Mouse (Mus musculus): ENCODE data around the gene Lgals2. TPM values are rescaled to one million over a fixed set of nuclear protein-coding genes. Genes with fewer than 3 reads are reported as not detected.
A peak's percentile ranks its signal among the peaks of the same experiment; 100 is the strongest.

The Lgals2 gene
- polyA plus RNA-seq (2015; fragmentation: Nextera tagmentation; extraction: Ambion mirVana), result 1.0 TPM in 2 replicates

DNA sequence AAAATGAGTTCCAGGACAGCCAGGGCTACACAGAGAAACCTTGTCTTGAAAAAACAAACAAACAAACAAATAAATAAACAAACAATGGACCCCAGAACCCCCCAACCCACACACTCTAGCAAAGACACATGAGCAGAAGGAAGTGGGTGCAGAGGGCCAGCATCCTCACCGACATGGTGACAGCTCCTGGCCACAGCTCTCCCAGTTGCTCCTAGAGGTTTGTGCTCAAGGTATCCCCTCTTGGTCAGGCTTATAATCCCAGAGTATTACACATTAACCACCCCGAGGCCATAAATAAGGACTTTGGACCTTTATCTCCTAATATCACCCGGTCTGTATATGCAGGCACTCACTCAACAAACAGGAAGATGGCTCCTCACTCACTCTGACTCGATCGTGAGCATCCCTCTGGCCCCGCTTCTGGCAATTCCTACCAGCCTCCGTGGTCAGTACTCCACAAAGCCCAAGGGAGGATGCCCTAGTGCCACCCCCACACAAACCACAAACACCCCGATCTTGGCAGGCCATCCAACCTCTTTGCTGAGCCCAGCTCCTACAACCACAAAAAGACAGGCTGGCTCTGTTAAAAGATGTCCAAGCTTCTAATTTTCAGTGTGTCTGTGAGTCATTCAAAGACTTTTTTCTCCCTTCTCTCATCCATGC lies at the start of gene Lgals2:
TSS of gene Lgals2 (minus strand) at position 227 of the 663 bp plus-strand sequence.
- Histone ChIP-seq H3K27ac (replicated peaks) (no peak within 1 kb of the TSS), H3K27me3 (no peaks in the 10 kb centered on the region), H3K4me2 (replicated peaks) (no peak within 1 kb of the TSS), H3K9me3 (replicated peaks) (no peaks in the 10 kb centered on the region), H3K9ac (no peak within 1 kb of the TSS), H3K4me1 (peaks cover 14% of the 10 kb centered on the region), H3K36me3 (no peaks in the 10 kb centered on the region), H3K4me3 (replicated peaks) (no peak within 1 kb of the TSS)
- ATAC-seq (ENCODE audit: insufficient number of reproducible peaks, low FRiP score, low TSS enrichment, low read depth), result no peak
- 67% methylated on average over 8 of the region's 8 CpGs for WGBS

DNA sequence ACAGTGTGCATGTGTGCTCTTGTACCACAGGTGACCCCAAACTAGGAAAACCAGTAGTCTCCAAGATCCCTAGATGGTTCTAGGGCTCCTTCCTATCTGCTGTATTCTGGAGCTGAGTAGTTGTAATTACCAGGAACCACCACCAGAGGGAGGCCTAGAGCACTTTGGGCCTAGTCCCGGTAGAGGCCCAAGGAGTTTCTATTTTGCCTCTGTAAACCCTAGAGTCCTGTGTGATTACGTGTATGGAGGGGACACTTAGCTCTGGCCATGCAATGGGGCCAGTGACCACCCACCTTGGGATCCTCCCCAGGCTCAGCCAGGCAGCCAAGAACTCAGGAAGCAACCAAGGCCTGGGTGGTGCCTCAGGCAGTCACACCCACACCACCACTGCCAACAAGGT lies 47.9 kb upstream of the Lgals2 start:
- WGBS, result 6% methylated on average over 2 of the region's 2 CpGs
- 0 out of 2 replicates have a peak, but pooled peaks have one; percentile 4 for ATAC-seq (ENCODE audit: insufficient number of reproducible peaks, low FRiP score, low TSS enrichment, low read depth)
- no peak overlapping the region for H3K9ac ChIP-seq
- no peaks in the 10 kb centered on the region for H3K9me3 ChIP-seq (replicated peaks)
- peaks cover 40% of the 10 kb centered on the region for H3K4me1 ChIP-seq
- no peak overlapping the region for H3K4me2 ChIP-seq (replicated peaks)
- H3K27ac ChIP-seq (replicated peaks), result no peak overlapping the region
- H3K4me3 ChIP-seq (replicated peaks), result no peak overlapping the region
- H3K36me3 ChIP-seq, result peaks cover 50% of the 10 kb centered on the region
- no peaks in the 10 kb centered on the region for H3K27me3 ChIP-seq

DNA sequence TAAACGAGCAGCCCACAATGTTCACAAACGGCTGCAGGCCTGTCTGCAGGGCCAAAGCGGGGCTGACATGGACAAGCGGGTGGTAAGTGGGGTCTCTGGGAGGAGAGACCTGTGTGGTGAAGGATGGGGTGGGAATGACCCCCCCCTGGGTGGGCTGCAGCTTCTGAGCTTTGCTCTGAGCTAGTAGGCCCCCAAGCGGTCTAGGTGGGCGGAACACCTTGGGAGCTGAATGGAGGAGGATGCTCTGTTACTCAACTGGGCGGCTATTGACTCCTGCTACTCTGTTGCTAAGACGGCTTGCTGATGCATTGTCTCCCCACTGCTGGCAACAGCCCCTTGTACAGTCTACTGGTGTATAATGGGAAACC lies 46.1 kb upstream of the Lgals2 start:
- Histone ChIP-seq H3K9ac (peak overlapping the region; percentile 71), H3K36me3 (peaks cover 32% of the 10 kb centered on the region), H3K4me3 (replicated peaks) (peak overlapping the region; percentile 76), H3K9me3 (replicated peaks) (no peaks in the 10 kb centered on the region), H3K4me1 (peaks cover 55% of the 10 kb centered on the region), H3K4me2 (replicated peaks) (peak overlapping the region; percentile 65), H3K27ac (replicated peaks) (peak overlapping the region; percentile 86), H3K27me3 (no peaks in the 10 kb centered on the region)
- WGBS, result 37% methylated on average over 8 of the region's 8 CpGs
- no peak for ATAC-seq (ENCODE audit: insufficient number of reproducible peaks, low FRiP score, low TSS enrichment, low read depth)

GRCm38 (mm10) chr15:78900585-78901421 lies 45.5 kb upstream of the Lgals2 start:
- peak overlapping the region; percentile 65 for H3K4me2 ChIP-seq (replicated peaks)
- 0 out of 2 replicates have a peak, but pooled peaks have one; percentile 13 for ATAC-seq (ENCODE audit: insufficient number of reproducible peaks, low FRiP score, low TSS enrichment, low read depth)
- peaks cover 62% of the 10 kb centered on the region for H3K4me1 ChIP-seq
- no peaks in the 10 kb centered on the region for H3K27me3 ChIP-seq
- 11% methylated on average over 18 of the region's 18 CpGs for WGBS
- peak overlapping the region; percentile 86 for H3K27ac ChIP-seq (replicated peaks)
- peaks cover 27% of the 10 kb centered on the region for H3K36me3 ChIP-seq
- H3K9ac ChIP-seq, result peak overlapping the region; percentile 71
- H3K4me3 ChIP-seq (replicated peaks), result peak overlapping the region; percentile 76
- H3K9me3 ChIP-seq (replicated peaks), result no peaks in the 10 kb centered on the region

DNA sequence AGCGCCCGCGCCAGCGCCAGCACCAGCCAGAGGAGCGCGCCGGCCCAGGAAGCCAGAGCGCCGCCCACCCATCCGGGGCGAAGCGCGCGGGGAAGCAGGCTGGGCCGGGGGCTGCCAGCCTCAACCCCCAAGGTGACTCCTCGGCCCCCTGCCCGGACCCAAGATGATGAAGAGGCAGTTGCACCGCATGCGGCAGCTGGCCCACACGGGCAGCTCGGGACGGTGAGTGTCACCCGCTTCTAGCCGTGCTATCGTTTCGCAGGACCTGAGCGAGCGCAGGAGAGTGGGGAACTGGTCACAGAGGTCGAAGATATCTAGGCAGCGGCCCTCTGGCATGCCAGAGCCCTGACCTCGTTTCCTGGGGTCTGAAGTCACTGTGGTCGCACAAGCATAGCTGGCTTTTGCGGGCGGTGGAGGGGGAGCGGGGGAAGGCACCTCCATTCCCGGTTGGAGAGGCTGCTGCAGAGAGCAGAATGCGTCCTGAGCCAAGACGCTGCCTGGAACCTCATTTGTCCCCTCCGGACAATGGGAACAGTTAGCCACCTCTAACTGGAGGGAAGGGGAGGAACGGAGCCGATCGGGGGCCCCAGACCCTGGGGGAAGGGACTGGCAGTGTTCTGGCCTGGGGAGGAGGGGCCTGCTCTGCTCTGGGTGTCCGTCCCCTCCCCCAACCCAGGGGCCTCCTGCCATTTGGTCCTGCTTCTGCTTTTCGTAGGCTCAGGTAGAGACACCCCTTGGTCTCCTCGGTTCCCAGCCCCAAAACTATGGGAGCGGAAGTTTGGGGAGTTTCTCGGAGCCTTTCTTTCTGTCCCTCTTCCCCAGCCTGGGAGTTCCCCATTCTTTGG lies 44.6 kb upstream of the Lgals2 start, which contains the start of gene Sh3bp1:
TSS of gene Sh3bp1 (plus strand) at position 29 of the 845 bp plus-strand sequence.
- Histone ChIP-seq H3K4me2 (replicated peaks) (peak within 1 kb of the TSS; percentile 65), H3K27ac (replicated peaks) (peak within 1 kb of the TSS; percentile 86), H3K9me3 (replicated peaks) (no peaks in the 10 kb centered on the region), H3K4me3 (replicated peaks) (peak within 1 kb of the TSS; percentile 76), H3K36me3 (peaks cover 20% of the 10 kb centered on the region), H3K9ac (peak within 1 kb of the TSS; percentile 71), H3K4me1 (peaks cover 69% of the 10 kb centered on the region), H3K27me3 (no peaks in the 10 kb centered on the region)
- 1% methylated on average over 47 of the region's 47 CpGs for WGBS
- ATAC-seq (ENCODE audit: insufficient number of reproducible peaks, low FRiP score, low TSS enrichment, low read depth), result peak; percentile 64

GRCm38 (mm10) chr15:78899409-78899739 lies 44.0 kb upstream of the Lgals2 start, which contains the start of gene Gm49510:
Gene Gm49510, plus strand, starts transcription at chr15:78899667.
- H3K36me3 ChIP-seq, result peaks cover 18% of the 10 kb centered on the region
- H3K4me2 ChIP-seq (replicated peaks), result peak within 1 kb of the TSS; percentile 65
- H3K27ac ChIP-seq (replicated peaks), result peak within 1 kb of the TSS; percentile 86
- WGBS, result 2% methylated on average over 19 of the region's 20 CpGs
- peak within 1 kb of the TSS; percentile 76 for H3K4me3 ChIP-seq (replicated peaks)
- H3K4me1 ChIP-seq, result peaks cover 75% of the 10 kb centered on the region
- no peaks in the 10 kb centered on the region for H3K9me3 ChIP-seq (replicated peaks)
- ATAC-seq (ENCODE audit: insufficient number of reproducible peaks, low FRiP score, low TSS enrichment, low read depth), result no peak
- H3K9ac ChIP-seq, result peak within 1 kb of the TSS; percentile 71
- no peaks in the 10 kb centered on the region for H3K27me3 ChIP-seq

DNA sequence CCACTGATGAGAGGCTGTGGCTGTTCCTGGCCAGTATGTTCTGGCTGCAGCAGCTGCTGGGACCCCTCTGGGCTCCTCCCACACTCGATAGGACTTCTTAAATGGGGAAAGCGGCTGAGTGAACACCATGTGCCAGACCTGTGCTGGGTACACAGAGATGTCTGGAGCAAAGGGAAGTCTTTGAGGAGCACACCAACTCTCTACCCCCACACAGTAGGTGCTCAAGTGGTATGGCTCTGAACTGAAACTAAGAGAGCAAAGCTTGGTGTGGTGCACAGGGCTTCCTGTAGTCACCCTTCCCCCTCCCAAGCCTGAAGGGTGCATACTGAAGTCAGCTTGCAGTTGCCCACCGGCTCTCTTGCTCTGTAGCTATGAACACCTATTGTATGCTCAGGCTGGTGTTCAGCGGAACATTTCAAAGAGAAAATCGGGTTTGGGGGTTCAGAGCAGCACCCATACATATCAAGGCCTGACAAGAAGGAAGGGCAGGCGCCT lies 43.2 kb upstream of the Lgals2 start:
- peaks cover 81% of the 10 kb centered on the region for H3K4me1 ChIP-seq
- H3K4me3 ChIP-seq (replicated peaks), result peak overlapping the region; percentile 76
- ATAC-seq (ENCODE audit: insufficient number of reproducible peaks, low FRiP score, low TSS enrichment, low read depth), result no peak
- WGBS, result 50% methylated on average over 6 of the region's 6 CpGs
- H3K27ac ChIP-seq (replicated peaks), result peak overlapping the region; percentile 53
- peak overlapping the region; percentile 65 for H3K4me2 ChIP-seq (replicated peaks)
- H3K9ac ChIP-seq, result no peak overlapping the region
- no peaks in the 10 kb centered on the region for H3K27me3 ChIP-seq
- peaks cover 11% of the 10 kb centered on the region for H3K36me3 ChIP-seq
- H3K9me3 ChIP-seq (replicated peaks), result no peaks in the 10 kb centered on the region

DNA sequence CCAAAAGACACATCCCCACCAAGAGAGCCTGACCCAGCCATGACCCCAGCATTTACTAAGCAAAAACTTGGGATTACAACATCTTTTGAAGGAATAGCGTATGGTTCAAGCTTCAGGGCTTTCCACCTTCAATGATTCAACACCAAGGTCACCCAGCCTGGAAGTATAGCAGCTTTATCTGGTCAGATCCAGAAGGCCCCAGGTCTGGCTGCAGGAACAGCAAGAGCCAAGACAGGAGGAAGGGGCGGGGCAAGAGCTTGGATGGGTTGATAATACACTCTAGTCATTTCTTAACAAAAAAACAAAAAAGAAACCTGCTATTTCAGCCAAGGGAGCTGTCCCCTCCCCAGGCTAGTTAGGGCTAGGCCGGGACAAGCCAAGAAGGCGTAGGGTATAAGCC lies 42.2 kb upstream of the Lgals2 start:
- Histone ChIP-seq H3K4me3 (replicated peaks) (no peak overlapping the region), H3K4me1 (peaks cover 79% of the 10 kb centered on the region), H3K9me3 (replicated peaks) (no peaks in the 10 kb centered on the region), H3K36me3 (peaks cover 18% of the 10 kb centered on the region), H3K9ac (no peak overlapping the region), H3K27me3 (no peaks in the 10 kb centered on the region), H3K4me2 (replicated peaks) (no peak overlapping the region), H3K27ac (replicated peaks) (no peak overlapping the region)
- 77% methylated on average over 4 of the region's 4 CpGs for WGBS
- ATAC-seq (ENCODE audit: insufficient number of reproducible peaks, low FRiP score, low TSS enrichment, low read depth), result no peak

- WGBS, result 76% methylated on average over 3 of the region's 3 CpGs
- H3K27me3 ChIP-seq, result no peaks in the 10 kb centered on the region
- no peak overlapping the region for H3K4me3 ChIP-seq (replicated peaks)
- ATAC-seq (ENCODE audit: insufficient number of reproducible peaks, low FRiP score, low TSS enrichment, low read depth), result no peak
- peaks cover 30% of the 10 kb centered on the region for H3K36me3 ChIP-seq
- no peak overlapping the region for H3K4me2 ChIP-seq (replicated peaks)
- peaks cover 67% of the 10 kb centered on the region for H3K4me1 ChIP-seq
- no peaks in the 10 kb centered on the region for H3K9me3 ChIP-seq (replicated peaks)
- H3K27ac ChIP-seq (replicated peaks), result peak overlapping the region; percentile 39; the same call in 1 of the 2 replicates
- no peak overlapping the region for H3K9ac ChIP-seq
Measured at GRCm38 (mm10) chr15:78896149-78896548, 40.8 kb upstream of the Lgals2 start.

GRCm38 (mm10) chr15:78895741-78896140 lies 40.4 kb upstream of the Lgals2 start:
- Histone ChIP-seq H3K9ac (no peak overlapping the region), H3K27me3 (no peaks in the 10 kb centered on the region), H3K9me3 (replicated peaks) (no peaks in the 10 kb centered on the region), H3K36me3 (peaks cover 34% of the 10 kb centered on the region), H3K4me3 (replicated peaks) (no peak overlapping the region), H3K27ac (replicated peaks) (peak overlapping the region; percentile 39; the same call in 1 of the 2 replicates), H3K4me1 (peaks cover 63% of the 10 kb centered on the region), H3K4me2 (replicated peaks) (no peak overlapping the region)
- ATAC-seq (ENCODE audit: insufficient number of reproducible peaks, low FRiP score, low TSS enrichment, low read depth), result no peak
- WGBS, result 76% methylated on average over 2 of the region's 2 CpGs
